Mouse (Mus musculus) neural tube, embryonic 11.5 days (tissue): ENCODE results near the gene Xrcc4. TPM values are rescaled to one million over a fixed set of nuclear protein-coding genes. Genes with fewer than 3 reads are reported as not detected.

Experiments
- ATAC-seq: fragments of 200-750 bp; cut with Nextera tagmentation; 2 replicates; pipeline ENCODE4 v1.8.0; 2017; ENCODE audit warnings: moderate number of reproducible peaks, mild to moderate bottlenecking, moderate TSS enrichment, moderate library complexity; ENCODE audit not compliant: insufficient read depth, low FRiP score, low TSS enrichment
- DNase-seq: peaks from one replicate; pipeline ENCODE4 v3.0.0-alpha.2; 2015; ENCODE audit warnings: low spot score
- H3K27ac ChIP-seq: fragments of 300-500 bp; sonication (generic); 2 replicates; pipeline ENCODE4 v1.5.1; 2014; ENCODE audit warnings: low read depth, mild to moderate bottlenecking, low read length
- H3K27me3 ChIP-seq: fragments of 300-500 bp; sonication (generic); 2 replicates; pipeline ENCODE4 v1.6.1; 2014; ENCODE audit warnings: mild to moderate bottlenecking, low read length, mixed read lengths; ENCODE audit not compliant: control insufficient read depth, insufficient read depth
- H3K36me3 ChIP-seq: fragments of 300-500 bp; sonication (generic); 2 replicates; pipeline ENCODE4 v1.6.1; 2014; ENCODE audit warnings: mild to moderate bottlenecking, low read length, moderate library complexity, mixed read lengths; ENCODE audit not compliant: control insufficient read depth, insufficient read depth
- H3K4me1 ChIP-seq: fragments of 300-500 bp; sonication (generic); 2 replicates; pipeline ENCODE4 v1.6.1; 2014; ENCODE audit warnings: low read length, mixed read lengths; ENCODE audit not compliant: control insufficient read depth, insufficient read depth
- H3K4me2 ChIP-seq: fragments of 300-500 bp; sonication (generic); 2 replicates; pipeline ENCODE4 v1.6.1; 2014; ENCODE audit warnings: low read depth, mild to moderate bottlenecking, moderate library complexity
- H3K4me3 ChIP-seq: fragments of 300-500 bp; sonication (generic); 2 replicates; pipeline ENCODE4 v1.5.1; 2014; ENCODE audit warnings: low read depth, low read length
- H3K9ac ChIP-seq: fragments of 300-500 bp; sonication (generic); 2 replicates; pipeline ENCODE4 v1.6.1; 2014; ENCODE audit warnings: mild to moderate bottlenecking, low read length
- H3K9me3 ChIP-seq: fragments of 300-500 bp; sonication (generic); 2 replicates; pipeline ENCODE4 v1.6.1; 2016; ENCODE audit warnings: low read length; ENCODE audit not compliant: control insufficient read depth
- WGBS: fragments of 180-500 bp; shearing (Covaris S2); extraction: QIAGEN DNeasy Blood & Tissue Kit; methylation state at CpG from one replicate; pipeline ENCODE4 v1.1.7; 2014; 5-methylcytosine and 5-hydroxymethylcytosine counted together
- polyA plus RNA-seq: library from polyadenylated mRNA; unstranded; fragments of >200 nt; fragmentation: Nextera tagmentation; extraction: Ambion mirVana; gene quantifications from 2 replicates; pipeline ENCODE4 v1.2.1, GENCODE M21; 2014

Gene Xrcc4
- polyA plus RNA-seq, 1 experiment from 2014 or later, result 8.3 TPM

GRCm38 (mm10) chr13:89878832-89879468 is 210.5 kb downstream of the Xrcc4 start:
- Histone ChIP-seq H3K27me3 (no peaks in the 10 kb centered on the region), H3K9ac (no peak overlapping the region), H3K9me3 (no peaks in the 10 kb centered on the region), H3K27ac (no peak overlapping the region), H3K36me3 (no peaks in the 10 kb centered on the region), H3K4me1 (no peaks in the 10 kb centered on the region), H3K4me2 (no peak overlapping the region), H3K4me3 (no peak overlapping the region)
- ATAC-seq, result no peak
- 85% methylated on average over 10 of the region's 10 CpGs for WGBS
- DNase-seq, result no peak

GRCm38 (mm10) chr13:89875499-89875898 is 213.9 kb downstream of the Xrcc4 start:
- no peak for ATAC-seq
- WGBS, result 94% methylated on average over 4 of the region's 4 CpGs

GRCm38 (mm10) chr13:89872725-89873124 is 216.7 kb downstream of the Xrcc4 start:
- H3K36me3 ChIP-seq, result no peaks in the 10 kb centered on the region
- H3K4me2 ChIP-seq, result no peak overlapping the region
- no peak overlapping the region for H3K4me3 ChIP-seq
- H3K27ac ChIP-seq, result no peak overlapping the region
- H3K27me3 ChIP-seq, result no peaks in the 10 kb centered on the region
- H3K4me1 ChIP-seq, result no peaks in the 10 kb centered on the region
- ATAC-seq (no peak), DNase-seq (no peak)
- H3K9ac ChIP-seq, result no peak overlapping the region
- H3K9me3 ChIP-seq, result no peaks in the 10 kb centered on the region
- 73% methylated on average over 3 of the region's 3 CpGs for WGBS

More at GRCm38 (mm10) chr13:89875499-89875898, 213.9 kb downstream of the Xrcc4 start:
- H3K27me3 ChIP-seq, result no peaks in the 10 kb centered on the region
- no peaks in the 10 kb centered on the region for H3K36me3 ChIP-seq
- no peak overlapping the region for H3K9ac ChIP-seq
- no peak overlapping the region for H3K4me2 ChIP-seq
- H3K4me1 ChIP-seq, result no peaks in the 10 kb centered on the region
- no peaks in the 10 kb centered on the region for H3K9me3 ChIP-seq
- H3K4me3 ChIP-seq, result no peak overlapping the region
- no peak for DNase-seq
- H3K27ac ChIP-seq, result no peak overlapping the region

GRCm38 (mm10) chr13:89854139-89854538 is 235.3 kb downstream of the Xrcc4 start:
- no peaks in the 10 kb centered on the region for H3K4me1 ChIP-seq
- no peak overlapping the region for H3K9ac ChIP-seq
- H3K4me2 ChIP-seq, result no peak overlapping the region
- H3K36me3 ChIP-seq, result no peaks in the 10 kb centered on the region
- no peak for DNase-seq
- no peak overlapping the region for H3K27ac ChIP-seq
- WGBS, result 91% methylated on average over 5 of the region's 5 CpGs
- H3K4me3 ChIP-seq, result no peak overlapping the region
- ATAC-seq, result no peak
- no peaks in the 10 kb centered on the region for H3K27me3 ChIP-seq
- no peaks in the 10 kb centered on the region for H3K9me3 ChIP-seq

- WGBS, result 94% methylated on average over 2 of the region's 2 CpGs
- Histone ChIP-seq H3K27me3 (no peaks in the 10 kb centered on the region), H3K27ac (no peak overlapping the region), H3K36me3 (no peaks in the 10 kb centered on the region), H3K4me1 (no peaks in the 10 kb centered on the region), H3K4me2 (no peak overlapping the region), H3K9ac (no peak overlapping the region), H3K4me3 (no peak overlapping the region), H3K9me3 (no peaks in the 10 kb centered on the region)
- ATAC-seq, result no peak
- no peak for DNase-seq
These were observed 238.7 kb downstream of the Xrcc4 start for GRCm38 (mm10) chr13:89850746-89851145.

GRCm38 (mm10) chr13:89849955-89850354 is 239.5 kb downstream of the Xrcc4 start:
- Histone ChIP-seq H3K36me3 (no peaks in the 10 kb centered on the region), H3K4me3 (no peak overlapping the region), H3K9me3 (no peaks in the 10 kb centered on the region), H3K4me1 (no peaks in the 10 kb centered on the region), H3K9ac (no peak overlapping the region), H3K27ac (no peak overlapping the region), H3K27me3 (no peaks in the 10 kb centered on the region), H3K4me2 (no peak overlapping the region)
- ATAC-seq (no peak), DNase-seq (no peak)
- 97% methylated on average over 1 of the region's 1 CpGs for WGBS

- no peak for ATAC-seq
- H3K27me3 ChIP-seq, result no peaks in the 10 kb centered on the region
- H3K4me3 ChIP-seq, result no peak overlapping the region
- no peaks in the 10 kb centered on the region for H3K9me3 ChIP-seq
- WGBS, result 96% methylated on average over 3 of the region's 3 CpGs
- H3K4me2 ChIP-seq, result no peak overlapping the region
- no peak overlapping the region for H3K27ac ChIP-seq
- no peaks in the 10 kb centered on the region for H3K4me1 ChIP-seq
- H3K36me3 ChIP-seq, result no peaks in the 10 kb centered on the region
- H3K9ac ChIP-seq, result no peak overlapping the region
- DNase-seq, result no peak
These were observed 250.8 kb downstream of the Xrcc4 start for GRCm38 (mm10) chr13:89838635-89839034.

- Histone ChIP-seq H3K27me3 (no peaks in the 10 kb centered on the region), H3K4me1 (no peaks in the 10 kb centered on the region), H3K4me2 (no peak overlapping the region), H3K9ac (no peak overlapping the region), H3K4me3 (no peak overlapping the region), H3K27ac (no peak overlapping the region), H3K36me3 (no peaks in the 10 kb centered on the region), H3K9me3 (no peaks in the 10 kb centered on the region)
- ATAC-seq (no peak), DNase-seq (no peak)
- WGBS, result 81% methylated on average over 3 of the region's 3 CpGs
These were observed 254.9 kb downstream of the Xrcc4 start for GRCm38 (mm10) chr13:89834485-89834884.

GRCm38 (mm10) chr13:89833053-89833670 is 256.2 kb downstream of the Xrcc4 start:
- H3K27ac ChIP-seq, result no peak overlapping the region

More at GRCm38 (mm10) chr13:89833053-89833670, 256.2 kb downstream of the Xrcc4 start:
- H3K9me3 ChIP-seq, result no peaks in the 10 kb centered on the region
- H3K9ac ChIP-seq, result no peak overlapping the region
- H3K27me3 ChIP-seq, result no peaks in the 10 kb centered on the region
- no peak overlapping the region for H3K4me2 ChIP-seq
- WGBS, result 50% methylated on average over 2 of the region's 2 CpGs
- no peak overlapping the region for H3K4me3 ChIP-seq
- no peaks in the 10 kb centered on the region for H3K36me3 ChIP-seq
- ATAC-seq (no peak), DNase-seq (no peak)
- H3K4me1 ChIP-seq, result no peaks in the 10 kb centered on the region
